Mouse (Mus musculus) retina, adult 2 months (tissue): ENCODE data around the gene Ago3.

Experiments used
- DNase-seq: peaks from one replicate; pipeline ENCODE4 v3.0.0-alpha.2; 2012; ENCODE audit warnings: low read depth, low spot score

The Ago3 gene

DNA sequence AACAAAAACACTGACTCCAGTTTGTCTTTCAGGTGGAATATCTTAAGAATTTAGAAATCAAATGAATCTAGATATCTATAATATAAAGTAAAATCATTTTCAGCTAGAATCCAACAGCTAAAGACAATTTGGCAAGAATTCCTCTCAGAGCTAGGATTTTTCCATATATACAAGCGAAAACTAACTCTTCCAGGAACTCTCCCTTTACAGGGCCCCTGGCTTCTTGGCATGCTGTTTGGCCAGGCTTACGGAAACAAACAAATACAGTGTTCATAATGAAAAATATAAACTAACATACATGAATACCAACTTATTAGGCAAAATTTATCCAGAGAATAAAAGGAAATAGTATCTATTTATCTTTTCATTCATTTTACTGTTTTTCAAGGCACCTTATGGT is 5.5 kb downstream of the Ago3 start:
- DNase-seq: no peak

DNA sequence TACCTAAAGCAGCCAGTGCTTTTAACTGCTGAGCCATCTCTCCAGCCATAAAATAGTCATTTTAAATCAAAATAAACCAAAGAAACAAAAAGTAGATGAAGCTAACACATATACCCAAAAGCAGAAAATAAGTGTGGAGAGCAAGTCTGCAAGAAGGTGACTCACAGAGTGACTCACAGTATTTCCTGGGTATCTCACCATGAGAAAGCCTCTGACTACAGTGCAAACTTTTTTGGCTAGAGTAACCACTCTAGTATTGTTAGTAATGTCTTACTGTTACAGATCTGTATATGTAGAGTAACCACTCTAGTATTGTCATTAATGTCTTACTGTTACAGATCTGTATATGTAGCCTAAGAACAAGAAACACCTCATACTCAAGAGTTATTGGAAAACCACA is 13.6 kb downstream of the Ago3 start:
- DNase-seq: no peak

DNA sequence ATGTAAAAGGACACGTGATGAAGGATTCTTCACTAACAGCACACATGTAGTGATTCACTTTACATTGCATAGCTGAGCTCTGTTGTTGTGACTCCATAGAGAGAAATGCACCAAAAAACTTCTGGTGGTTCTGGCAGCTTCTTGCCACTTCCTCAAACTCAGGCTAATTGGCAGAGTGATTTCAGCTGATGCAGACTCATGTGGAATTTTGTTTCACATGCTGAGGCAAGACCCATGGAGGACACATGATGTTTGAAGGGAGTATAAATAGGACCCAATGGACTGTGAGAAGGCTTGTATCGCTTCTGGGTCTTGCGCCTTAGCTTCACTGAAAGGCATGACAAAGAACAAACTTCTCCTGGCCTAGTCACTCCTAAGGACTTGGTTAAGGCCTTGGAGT is 16.8 kb downstream of the Ago3 start:
- no peak for DNase-seq

GRCm38 (mm10) chr4:126371497-126371896 is 57.9 kb downstream of the Ago3 start:
- DNase-seq: no peak

DNA sequence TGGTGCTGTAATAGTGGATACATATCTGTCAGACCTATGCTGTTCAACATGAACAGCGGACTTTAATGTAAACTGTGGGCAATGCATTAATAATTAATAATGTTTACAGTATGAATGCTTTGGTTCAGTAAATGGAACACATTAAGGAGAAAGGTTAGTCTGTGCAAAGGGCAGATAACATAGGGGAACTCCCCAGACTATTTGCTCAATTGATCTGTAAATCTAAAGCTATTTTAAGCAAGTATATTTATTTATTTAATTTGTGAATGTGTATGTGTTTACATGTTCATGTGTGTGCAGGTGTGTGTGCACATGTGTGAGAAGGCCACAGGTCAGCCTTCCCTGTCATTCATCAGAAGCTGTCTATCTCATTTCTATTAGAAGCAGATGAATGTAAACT is 69.3 kb downstream of the Ago3 start:
- no peak for DNase-seq

DNA sequence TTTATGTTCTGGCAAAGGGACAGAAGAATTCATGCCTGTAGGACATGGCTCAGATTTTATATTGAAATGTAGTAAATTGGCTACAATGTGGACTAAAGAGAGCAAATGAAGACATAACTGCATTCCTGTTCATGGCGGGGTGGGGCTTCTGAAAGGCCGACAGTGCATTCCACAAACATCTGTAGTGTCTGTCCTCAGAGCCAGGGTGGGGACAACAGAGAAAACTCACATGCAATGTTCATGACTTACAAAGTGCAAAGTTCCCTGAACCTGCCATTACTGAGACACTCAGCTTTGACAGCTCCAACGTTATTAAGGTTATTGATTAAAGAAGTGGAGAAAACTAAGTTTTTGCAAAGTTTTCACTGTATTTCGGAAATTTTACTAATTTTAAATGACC is 85.9 kb downstream of the Ago3 start:
- no peak for DNase-seq

- DNase-seq: peak; percentile 15
Observed at GRCm38 (mm10) chr4:126339461-126339860, 89.9 kb downstream of the Ago3 start.

DNA sequence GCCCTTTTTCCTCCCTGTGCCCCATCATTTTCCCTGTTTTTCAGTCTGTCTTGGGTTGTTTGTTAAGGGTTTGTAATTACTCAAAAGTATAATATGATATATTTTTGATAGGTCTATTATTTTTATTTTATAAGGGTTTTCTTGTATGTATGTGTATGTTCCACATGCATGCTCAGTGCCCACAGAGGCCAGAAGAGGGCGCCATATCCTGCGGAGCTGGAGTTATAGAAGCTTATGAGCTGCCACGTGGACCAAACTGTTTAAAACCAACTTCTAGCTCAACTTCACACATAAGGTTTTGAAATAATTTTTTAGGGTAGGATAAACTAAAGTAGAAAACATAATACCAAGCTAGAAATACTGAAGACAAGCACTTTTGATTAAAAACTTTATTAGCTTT is 97.0 kb downstream of the Ago3 start:
- no peak for DNase-seq

- DNase-seq: no peak
Observed at GRCm38 (mm10) chr4:126331751-126332150, 97.6 kb downstream of the Ago3 start.

DNA sequence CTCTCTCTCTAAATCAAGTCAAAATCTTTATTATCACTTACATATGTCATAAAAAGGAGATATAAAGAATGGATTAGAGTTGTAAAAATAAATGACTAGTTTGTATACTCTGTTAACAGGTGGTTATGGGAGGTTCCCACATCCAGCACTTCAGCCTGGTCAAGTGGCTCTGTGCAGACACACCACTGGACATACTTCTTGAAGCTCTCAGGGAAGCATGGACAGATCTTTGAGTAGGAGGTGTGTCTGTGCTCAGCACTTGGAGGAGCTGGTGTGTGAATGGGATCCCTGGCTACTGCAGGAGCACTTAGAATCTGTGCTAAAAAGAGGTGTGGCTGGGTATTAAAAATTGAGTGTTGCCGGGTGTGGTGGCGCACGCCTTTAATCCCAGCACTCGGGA is 99.1 kb downstream of the Ago3 start:
- no peak for DNase-seq

- no peak for DNase-seq
Observed at GRCm38 (mm10) chr4:126326036-126326435, 103.3 kb downstream of the Ago3 start.

DNA sequence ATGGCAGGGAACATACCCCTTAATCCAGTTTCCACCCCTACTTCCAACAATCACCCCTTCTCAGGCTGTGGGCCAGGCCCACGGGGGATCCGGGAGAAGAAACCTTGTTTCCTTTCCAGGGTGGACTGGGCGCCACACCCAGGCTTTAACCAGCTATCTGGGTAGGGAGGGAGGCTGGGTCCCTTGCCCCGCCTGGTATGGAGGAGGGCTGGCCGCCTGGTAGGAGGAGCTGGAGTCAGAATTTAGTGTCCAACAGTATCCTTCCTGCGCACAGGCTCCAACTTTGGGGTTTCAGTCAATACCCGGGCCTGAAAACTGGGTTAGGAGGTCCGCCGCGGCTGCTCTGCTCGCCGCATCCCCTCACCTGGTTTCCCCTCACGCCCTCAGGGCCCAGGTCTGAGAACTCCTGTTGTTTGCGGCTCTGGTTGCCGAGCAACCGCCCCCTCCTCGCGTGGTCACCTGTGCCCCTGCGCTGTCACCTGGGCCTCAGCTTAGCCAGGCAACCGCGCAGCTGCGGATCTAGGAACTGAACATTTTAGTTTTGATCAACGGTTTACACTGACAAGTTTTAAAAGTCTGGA is 104.0 kb downstream of the Ago3 start, which contains the start of gene Tekt2:
Gene Tekt2, minus strand, starts transcription at position 408 of the 581 bp plus-strand sequence.
- no peak for DNase-seq

DNA sequence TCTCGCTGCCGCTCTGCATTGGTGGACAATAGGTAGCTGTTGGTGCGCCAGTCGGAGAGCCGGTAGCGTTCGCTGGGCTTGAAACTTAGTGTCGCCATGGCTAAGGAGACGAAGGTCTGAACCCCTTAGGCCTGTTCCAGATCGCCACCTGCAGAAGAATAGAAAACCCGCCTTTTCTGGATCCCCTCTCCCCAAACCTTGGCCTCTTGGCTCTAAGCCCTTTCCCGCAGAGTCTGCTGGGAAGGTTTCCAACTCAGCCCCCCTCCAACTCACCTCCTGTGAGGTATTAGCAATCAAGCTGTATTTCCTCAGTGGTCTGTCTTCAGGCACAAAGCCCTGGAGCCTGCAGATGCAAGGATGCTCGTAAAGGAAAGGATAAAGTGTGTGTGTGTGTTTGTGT is 104.5 kb downstream of the Ago3 start:
- no peak for DNase-seq

- no peak for DNase-seq
Observed at GRCm38 (mm10) chr4:126322646-126323045, 106.7 kb downstream of the Ago3 start.

DNA sequence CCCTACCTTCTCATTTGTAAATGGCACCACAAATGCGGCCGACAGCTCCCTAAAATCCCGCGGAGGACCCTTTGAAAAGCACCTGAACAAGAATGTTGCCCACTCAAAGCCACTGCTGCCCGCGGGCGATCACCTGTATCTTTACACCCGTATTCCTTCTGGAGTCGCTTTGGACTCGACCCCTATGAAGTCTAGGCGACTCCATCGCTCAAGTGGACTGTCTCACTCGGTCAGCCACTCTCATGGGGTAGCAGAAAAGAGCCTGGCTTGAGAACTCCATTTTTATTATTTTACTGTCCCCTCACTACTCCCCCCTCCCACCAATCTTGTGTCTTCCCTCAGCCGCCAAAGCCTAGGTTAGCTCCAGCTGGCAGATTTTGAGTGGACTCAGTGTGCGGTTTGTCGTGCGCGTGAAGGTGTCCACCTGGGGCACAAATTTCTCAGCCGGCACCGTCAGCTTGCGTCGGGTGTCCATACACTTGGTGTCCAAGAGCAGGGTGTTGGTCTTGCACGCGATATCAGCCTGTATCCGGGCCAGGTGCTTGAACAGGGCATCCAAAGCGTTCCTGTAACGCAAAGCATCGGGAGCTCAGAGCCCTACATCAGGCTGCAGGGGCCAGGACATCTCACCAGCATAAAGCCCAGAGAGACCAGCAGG is 107.4 kb downstream of the Ago3 start:
- no peak for DNase-seq

DNA sequence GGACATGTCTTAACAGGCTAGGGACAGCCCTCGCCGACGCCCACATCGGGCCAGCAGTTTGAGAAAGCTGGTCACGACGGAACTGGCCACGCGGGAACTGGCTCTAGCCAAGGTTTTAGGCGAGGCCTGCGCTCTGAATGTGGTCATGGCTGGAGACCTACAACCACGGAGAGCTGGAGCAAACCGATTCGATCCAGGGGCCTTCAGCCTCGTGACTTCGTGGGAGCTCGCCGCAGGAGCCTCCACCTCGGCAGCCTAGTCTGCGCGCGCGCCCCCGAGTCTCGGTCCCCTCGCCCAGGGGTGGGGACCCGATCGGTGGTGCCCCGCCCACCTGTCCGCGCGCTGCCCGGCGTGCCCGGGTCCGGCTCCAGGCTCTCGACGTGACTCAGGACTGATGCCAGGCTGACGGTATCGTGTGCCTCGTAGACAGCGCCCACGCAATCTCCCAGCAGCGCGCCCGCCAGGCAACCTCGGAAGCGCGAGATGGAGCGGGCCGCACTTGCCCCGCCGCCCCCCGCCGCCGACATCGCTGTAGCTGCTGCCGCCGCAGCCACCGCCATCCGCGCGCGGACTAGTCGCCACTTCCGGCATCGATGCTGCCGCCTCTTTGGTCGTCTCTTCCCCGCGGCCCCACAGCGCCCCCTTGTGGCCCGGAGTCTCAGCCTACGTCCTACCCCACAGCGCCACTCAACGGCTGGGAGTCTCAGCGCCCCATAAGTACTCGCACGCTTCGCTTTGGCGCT is 108.1 kb downstream of the Ago3 start, which contains the start of gene Adprhl2:
Gene Adprhl2, minus strand, starts transcription at position 593 of the 743 bp plus-strand sequence.
- DNase-seq: peak; percentile 93

- no peak for DNase-seq
Observed at GRCm38 (mm10) chr4:126319806-126320205, 109.5 kb downstream of the Ago3 start.

- no peak for DNase-seq
Observed at GRCm38 (mm10) chr4:126316443-126317040, 112.8 kb downstream of the Ago3 start.

DNA sequence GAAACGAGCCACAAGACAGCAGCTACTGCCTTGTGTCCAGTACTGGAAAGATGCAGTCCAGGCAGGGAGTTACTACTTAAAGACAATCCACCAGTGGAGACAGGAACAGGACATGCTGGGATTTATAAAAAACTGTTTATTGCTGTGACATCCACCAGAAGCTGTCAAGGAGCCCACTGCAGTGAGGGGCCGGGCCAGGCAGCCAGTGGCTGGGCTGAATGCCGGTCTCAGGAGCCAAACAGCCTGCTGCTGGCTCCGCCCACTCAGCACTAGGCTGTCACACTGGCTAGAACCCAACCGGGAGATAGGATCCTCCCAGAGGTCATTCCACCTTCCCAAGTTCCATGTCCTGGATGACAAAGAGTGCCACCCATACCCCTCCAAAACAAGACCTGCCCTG is 113.4 kb downstream of the Ago3 start:
- no peak for DNase-seq

GRCm38 (mm10) chr4:126314393-126314792 is 115.0 kb downstream of the Ago3 start:
- no peak for DNase-seq

DNA sequence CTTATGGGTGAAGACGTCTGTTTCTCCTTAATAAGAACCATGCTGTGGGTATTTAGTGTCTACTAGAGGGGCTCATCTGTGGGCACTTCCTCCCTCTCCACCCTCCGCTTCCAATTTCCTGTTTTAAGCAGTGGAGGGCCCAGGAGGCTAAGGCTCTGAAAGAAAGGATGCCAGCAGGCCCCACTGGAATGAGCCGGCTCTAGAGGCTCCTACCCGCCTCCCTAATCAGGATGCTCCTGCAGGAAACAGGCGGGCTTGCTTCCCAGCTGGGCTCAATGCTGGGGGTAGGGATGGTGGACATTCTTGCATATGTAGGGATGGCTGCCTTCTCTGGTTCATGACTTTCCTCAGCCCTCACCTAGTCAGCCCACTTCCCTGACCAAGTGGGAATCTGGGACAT is 116.2 kb downstream of the Ago3 start:
- DNase-seq: no peak

GRCm38 (mm10) chr4:126311566-126312200 is 117.7 kb downstream of the Ago3 start:
- DNase-seq: no peak
